Mouse (Mus musculus) layer of hippocampus, adult 11-12 months (tissue): ENCODE data around the gene Ier3.

Experiments
- DNase-seq: peaks from one replicate; pipeline ENCODE4 v3.0.0; 2022; ENCODE audit warnings: low spot score

The Ier3 gene

GRCm38 (mm10) chr17:35821439-35822430 lies at the start of gene Ier3:
Gene Ier3 (plus strand): TSS chr17:35821684.
- DNase-seq = peak; percentile 65

- DNase-seq = peak; percentile 86
These were observed 44.5 kb upstream of the Ier3 start for GRCm38 (mm10) chr17:35776811-35777609.

DNA sequence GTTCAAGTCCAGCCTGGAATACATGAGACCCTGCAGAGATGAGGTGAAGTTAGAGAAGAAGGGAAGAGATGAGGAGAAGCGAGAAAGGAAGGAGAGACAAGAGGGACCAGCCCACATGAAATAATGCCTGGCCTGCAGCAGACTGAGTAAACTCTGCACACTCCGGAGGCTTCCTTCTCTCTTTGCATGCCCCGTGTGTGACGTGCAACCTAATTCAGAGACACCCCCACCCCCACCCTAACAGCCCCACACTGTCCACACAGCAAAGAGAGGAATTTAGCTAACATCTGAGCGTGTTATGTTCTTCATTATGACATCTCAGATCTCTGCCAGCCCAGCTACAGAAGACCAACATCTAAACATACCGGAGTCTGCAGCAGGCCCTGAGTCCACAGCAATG lies 42.5 kb upstream of the Ier3 start:
- DNase-seq = no peak

DNA sequence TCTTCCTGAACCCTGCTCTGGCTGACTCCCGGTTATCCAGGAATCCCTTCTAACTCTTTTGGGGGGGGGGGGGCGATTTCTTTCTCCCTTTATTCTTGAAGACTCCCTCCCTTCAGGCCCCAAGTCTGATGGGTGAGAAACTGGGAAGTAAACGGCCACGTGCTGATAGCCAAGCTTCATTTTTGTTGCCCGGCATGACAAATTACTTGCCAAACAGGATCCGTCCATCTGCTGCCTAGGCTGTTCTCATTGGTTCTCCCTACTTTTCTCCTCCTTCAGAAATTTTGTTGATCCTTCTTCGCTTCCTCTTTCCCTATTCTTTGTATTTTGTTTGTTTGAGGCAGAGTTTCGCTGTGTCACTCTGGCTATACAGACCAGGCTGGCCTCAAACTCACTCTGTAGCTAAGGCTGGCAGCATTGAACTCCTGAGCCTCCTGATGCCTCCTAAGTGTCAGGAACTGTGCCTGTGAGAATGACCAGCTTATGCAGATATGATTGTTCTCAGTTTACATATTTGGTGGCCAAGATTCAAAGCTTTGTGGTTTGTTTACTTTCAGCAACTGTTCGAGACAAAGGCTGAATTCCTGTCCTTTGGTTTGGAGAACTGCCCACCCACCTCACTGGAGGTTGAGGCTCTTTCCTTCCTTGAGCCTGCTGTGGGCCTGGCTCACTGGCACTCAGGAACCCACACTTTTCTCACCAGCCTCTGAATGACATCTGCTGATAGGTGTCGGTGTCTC lies 41.8 kb upstream of the Ier3 start:
- DNase-seq = no peak

DNA sequence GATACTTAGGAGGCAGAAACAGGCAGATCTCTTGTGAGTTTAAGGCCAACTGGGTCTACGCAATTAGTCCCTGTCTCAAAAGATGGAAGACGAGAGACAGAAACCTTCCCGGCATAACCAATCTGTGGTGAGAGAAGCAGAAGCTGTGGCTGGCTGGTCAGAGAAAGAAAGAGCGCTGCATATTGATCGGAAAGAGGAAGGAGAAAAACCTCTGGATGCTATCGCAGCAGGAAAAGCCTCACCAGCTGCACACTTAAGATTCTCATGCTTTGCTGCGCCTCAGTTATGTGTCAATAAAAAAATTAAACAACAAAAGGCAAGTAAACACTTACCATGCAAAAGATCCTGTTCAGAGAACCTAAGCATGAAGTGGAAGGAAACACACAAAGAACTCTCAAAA lies 41.1 kb upstream of the Ier3 start:
- no peak for DNase-seq

DNA sequence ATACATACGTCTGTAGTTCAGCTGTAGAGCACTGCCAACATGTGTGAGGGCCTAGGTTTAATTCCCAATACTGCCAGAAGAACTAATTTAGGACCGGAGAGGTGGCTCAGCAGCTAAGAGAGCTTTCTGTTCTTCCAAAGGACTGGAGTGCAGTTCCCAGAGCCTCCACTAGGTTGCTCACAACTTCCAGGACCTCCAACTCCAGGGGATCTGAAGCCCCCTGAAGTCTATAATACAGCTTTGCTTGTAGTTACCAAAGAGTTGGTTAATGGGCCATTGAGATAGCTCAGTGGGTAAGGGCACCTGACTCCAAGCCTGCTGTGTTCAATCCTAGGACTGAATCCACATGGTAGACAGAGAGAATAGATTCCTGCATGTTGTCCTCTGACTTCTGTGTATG lies 39.1 kb upstream of the Ier3 start:
- no peak for DNase-seq

DNA sequence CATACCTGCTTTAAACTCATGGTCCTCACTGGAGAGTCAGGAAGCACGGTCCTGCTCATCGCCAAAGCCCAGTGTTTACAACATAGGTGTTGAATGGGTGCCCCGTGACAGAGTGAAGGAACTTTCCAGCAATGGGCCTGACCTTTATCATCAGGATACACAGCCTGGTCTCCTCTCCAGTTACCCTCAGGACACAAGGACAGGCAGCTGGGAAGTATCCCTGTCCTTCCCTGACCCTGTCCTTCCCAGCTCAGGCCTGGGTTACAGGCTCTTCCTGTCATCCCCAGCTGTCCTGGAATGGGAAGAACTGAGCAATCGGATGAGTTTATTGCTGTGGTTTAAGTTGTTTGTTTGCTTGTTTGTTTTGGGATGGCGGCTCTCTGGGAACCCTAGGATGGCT lies 38.6 kb upstream of the Ier3 start:
- DNase-seq = no peak

DNA sequence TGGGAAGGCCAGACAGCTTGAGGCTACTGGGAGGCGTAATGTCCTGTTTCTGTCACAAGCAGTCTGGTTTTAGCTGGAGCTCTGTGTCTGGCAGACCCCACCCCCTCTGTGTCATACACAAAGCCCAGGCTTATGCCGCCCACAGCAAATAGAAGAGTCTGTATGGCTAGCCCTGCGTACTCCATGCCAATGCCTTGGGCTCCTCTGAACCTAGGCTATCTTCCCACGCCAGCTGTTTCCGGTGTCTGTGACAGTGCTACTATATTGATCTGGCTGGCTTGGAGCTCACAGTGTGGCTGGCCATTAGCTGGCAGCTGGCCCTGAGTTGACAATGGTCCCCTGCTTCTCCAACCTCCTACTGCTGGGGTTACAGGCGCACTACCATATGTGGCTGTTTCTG lies 37.5 kb upstream of the Ier3 start:
- DNase-seq = peak; percentile 39

GRCm38 (mm10) chr17:35785140-35785539 lies 36.3 kb upstream of the Ier3 start:
- no peak for DNase-seq

- no peak for DNase-seq
These were observed 34.0 kb upstream of the Ier3 start for GRCm38 (mm10) chr17:35787493-35787892.

DNA sequence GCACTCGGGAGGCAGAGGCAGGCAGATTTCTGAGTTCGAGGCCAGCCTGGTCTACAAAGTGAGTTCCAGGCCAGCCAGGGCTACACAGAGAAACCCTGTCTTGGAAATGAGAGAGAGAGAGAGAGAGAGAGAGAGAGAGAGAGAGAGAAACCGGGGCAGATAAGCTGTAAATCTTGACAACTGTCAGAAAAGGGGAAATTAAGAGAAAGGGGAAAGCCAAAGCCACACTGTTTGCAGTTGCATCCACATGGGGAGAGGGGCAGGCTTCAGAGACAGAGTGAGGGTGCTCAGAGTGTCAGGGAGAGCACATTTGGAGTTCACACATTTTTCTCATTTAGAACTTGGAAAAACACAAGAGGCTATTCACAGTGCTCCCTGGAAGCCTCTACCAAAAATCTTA lies 33.5 kb upstream of the Ier3 start:
- DNase-seq = no peak

GRCm38 (mm10) chr17:35790933-35791332 lies 30.6 kb upstream of the Ier3 start:
- no peak for DNase-seq

DNA sequence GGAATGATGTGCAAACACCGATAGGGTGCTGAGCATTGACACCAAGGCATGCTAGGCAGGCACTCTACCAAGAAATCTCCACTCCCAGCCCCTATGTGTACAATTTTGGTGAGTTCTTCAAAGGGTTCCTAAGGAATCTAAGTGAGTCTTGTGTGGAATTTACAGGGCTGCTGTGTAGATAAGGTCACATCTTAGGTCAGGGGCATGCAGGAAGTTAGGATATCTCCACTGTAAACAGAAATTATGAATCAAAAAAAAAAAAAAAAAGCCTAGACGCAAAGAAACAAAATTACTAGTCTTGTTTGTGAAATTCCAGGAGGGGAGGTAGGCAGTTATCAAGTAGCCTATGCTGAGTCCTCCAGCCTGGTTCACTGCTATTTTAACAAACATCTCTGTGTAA lies 28.6 kb upstream of the Ier3 start:
- no peak for DNase-seq

DNA sequence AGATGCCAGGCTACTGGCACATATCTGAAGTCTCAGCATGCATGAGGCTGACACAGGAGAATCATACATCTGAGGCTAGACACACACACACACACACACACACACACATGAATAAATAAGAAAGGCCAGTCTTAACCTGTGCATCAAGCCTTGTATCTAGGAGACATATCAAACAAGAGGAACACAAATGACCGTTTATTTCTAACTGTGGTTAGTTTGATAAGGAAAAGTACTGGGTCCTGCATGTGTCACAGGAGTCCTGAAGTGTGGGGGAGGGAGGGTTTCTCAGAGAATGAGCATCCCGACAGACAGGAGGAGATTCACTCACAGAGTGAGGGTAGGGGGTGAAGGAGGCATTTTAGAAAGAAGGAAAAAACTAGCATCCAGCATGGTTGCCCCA lies 26.4 kb upstream of the Ier3 start:
- DNase-seq = no peak

GRCm38 (mm10) chr17:35795656-35796055 lies 25.8 kb upstream of the Ier3 start:
- DNase-seq = no peak

DNA sequence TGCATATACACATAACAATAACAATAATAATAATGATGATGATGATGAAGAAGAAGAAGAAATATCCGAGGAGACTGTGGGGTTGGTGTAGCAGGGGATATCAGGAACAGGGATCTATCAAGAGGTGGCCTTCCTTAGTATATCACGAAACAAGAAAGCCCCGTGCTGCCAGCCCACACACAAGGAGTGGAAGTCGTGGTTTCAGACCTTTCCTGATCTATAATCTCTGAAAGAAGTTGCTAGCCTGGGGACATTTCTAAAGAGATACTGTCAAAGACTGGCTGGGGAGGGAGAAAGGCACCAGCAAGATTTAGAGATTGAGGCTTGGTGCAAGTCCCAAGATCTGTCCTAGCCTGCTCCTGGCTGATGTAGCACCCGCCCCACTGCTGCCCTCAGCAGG lies 24.6 kb upstream of the Ier3 start:
- DNase-seq = no peak

DNA sequence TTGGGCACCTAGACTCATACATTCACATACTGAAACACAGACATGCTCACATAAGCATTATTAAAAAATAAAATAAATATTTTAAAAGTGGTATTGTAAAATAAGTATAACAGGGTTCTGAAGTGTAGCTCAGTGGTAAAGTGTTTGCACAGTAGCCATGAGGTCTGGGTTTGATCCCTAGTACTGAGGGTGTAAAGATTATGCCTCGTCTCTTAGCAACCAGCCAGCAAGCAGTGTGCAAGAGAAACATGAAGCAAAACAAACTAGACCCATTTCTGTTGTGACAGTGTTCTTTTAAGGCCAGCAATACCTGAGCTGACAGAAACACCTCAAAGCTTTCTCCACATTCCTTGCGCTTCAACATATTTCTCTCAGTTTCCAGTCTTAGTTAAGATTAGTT lies 20.6 kb upstream of the Ier3 start:
- DNase-seq = no peak

- no peak for DNase-seq
These were observed 18.5 kb upstream of the Ier3 start for GRCm38 (mm10) chr17:35803020-35803419.

DNA sequence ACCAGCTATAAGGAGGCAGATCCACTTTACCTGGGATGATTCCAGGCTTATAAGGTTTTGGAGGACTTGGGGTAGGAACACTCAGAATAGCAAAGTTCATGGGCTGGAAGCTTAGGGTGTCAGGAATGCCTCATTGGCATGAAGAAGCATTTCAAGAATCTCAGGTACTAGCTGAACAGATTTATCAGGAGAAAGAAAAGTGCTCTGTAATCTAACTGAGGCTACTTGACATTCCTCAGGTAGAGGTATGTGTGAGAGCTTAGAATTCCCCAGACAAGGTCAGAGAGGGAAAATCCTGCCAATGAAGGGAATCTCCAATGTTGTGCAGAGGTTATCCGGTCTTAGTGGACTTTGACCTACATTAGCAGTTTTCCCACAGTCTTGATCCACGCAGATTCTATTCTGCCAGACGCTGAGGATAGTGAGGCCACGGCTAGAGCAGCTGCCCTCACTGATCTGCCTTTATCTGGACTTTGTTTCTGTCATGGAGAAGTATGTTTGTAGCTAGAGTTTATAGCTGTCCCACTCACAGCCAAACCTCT lies 17.6 kb upstream of the Ier3 start:
- no peak for DNase-seq

GRCm38 (mm10) chr17:35808073-35808472 lies 13.4 kb upstream of the Ier3 start:
- no peak for DNase-seq

GRCm38 (mm10) chr17:35809395-35809794 lies 12.1 kb upstream of the Ier3 start:
- DNase-seq = no peak
